Mouse (Mus musculus): ENCODE results near the gene Sat2. TPM values are rescaled to one million over a fixed set of nuclear protein-coding genes. Genes with fewer than 3 reads are reported as not detected.
A peak's percentile ranks its signal among the peaks of the same experiment; 100 is the strongest.
"Not testable (repeated sequence)": the region's sequence is repeated elsewhere in the genome, so short reads cannot be mapped to it uniquely, and the experiment has no call there.

Sat2 gene
- polyA plus RNA-seq, 1 experiment, result not detected

DNA sequence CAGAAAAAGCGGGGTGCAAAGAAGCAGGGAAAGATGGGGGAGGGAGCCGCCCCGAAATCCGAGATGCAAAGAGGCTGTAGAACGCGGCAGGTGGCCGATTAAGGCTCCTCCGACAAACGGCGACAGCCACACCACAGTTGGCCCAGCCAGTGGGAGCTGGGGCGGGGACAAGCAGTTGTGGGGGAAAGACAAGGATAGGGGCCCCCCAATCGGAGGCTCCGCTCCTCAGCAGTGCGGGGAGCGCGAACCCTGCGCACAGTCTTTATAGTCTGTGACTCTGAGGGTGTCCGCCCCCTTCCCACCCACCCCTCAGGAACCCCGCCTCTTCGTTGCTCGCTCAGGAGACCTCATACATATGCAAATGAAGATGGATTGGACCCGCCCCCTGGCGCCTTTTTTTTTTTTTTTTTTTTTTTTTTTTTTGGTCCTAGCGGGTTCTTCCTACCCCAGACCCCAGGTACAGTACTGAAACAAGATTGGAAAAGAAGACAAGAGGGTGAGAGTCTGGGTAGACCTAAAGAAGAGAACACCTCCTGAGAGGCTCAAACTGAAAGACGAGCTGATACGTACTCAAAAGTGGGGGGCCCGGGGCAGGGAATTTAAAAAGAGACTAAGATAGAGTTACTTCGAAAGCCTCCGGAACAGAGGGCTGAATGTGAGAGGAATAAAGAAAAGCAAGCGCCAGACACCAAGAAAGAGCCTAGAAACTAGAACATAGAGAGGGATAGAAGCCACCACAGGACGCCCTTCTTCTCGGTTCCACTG, 15.9 kb upstream of the Sat2 start, which contains the start of gene Atp1b2:
TSS of gene Atp1b2 (minus strand) at position 217 of the 765 bp plus-strand sequence.
- Histone ChIP-seq H3K4me1 (ENCODE audit: control insufficient read depth, insufficient read depth, low read length) (peaks cover 10% of the 10 kb centered on the region), H3K4me3 (ENCODE audit: insufficient read depth, low read depth, low read length) (peak within 1 kb of the TSS; percentile 82), H3K27ac (ENCODE audit: insufficient read depth, low read depth, low read length) (peak within 1 kb of the TSS; percentile 89)
- WGBS, result 1% methylated on average over 32 of the region's 32 CpGs
- TF ChIP-seq POLR2A (IDR thresholded peaks at IDR 0.05; ENCODE audit: insufficient read depth, low read depth, low read length) (peak; percentile 97), CTCF (IDR thresholded peaks at IDR 0.05; ENCODE audit: insufficient read depth, low read depth, low read length) (no peak)

DNA sequence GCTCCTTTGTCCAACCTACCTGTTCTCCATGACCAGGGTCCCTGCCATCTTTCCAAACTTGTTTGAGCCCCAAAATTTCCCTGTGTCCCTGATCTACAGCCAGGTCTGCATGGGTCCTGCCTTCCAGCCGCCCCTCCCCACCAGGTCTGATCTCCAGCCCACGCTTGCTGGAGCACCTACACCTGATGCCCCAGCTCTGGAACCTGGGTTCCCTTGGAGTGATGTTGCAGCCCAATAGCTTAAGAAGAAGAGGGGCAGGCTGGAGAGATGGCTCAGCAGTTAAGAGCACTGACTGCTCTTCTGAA, 15.4 kb upstream of the Sat2 start:
- H3K4me3 ChIP-seq (ENCODE audit: insufficient read depth, low read depth, low read length), result no peak overlapping the region
- H3K4me1 ChIP-seq (ENCODE audit: control insufficient read depth, insufficient read depth, low read length), result peaks cover 10% of the 10 kb centered on the region
- WGBS, result 76% methylated on average over 2 of the region's 2 CpGs
- no peak overlapping the region for H3K27ac ChIP-seq (ENCODE audit: insufficient read depth, low read depth, low read length)
- no peak for TF ChIP-seq POLR2A (IDR thresholded peaks at IDR 0.05; ENCODE audit: insufficient read depth, low read depth, low read length)
- TF ChIP-seq CTCF (IDR thresholded peaks at IDR 0.05; ENCODE audit: insufficient read depth, low read depth, low read length), result no peak

DNA sequence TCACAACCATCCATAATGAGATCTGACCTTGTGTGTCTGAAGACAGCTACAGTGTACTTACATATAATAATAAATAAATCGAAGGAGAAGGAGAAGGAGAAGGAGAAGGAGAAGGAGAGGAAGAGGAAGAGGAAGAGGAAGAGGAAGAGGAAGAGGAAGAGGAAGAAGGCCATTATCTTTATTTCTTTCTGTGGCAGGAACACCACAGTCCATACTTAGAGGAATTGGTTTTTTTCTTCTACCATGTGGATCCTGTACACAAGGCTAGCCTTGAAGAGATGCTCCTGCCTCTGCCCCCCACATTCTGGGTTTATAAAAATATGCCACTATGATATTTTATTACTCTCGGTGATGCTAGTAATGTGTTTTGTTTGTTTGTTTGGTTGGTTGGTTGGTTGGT, 15.0 kb upstream of the Sat2 start:
- Histone ChIP-seq H3K4me1 (ENCODE audit: control insufficient read depth, insufficient read depth, low read length) (peaks cover 10% of the 10 kb centered on the region), H3K27ac (ENCODE audit: insufficient read depth, low read depth, low read length) (no peak overlapping the region), H3K4me3 (ENCODE audit: insufficient read depth, low read depth, low read length) (no peak overlapping the region)
- TF ChIP-seq POLR2A (IDR thresholded peaks at IDR 0.05; ENCODE audit: insufficient read depth, low read depth, low read length) (no peak), CTCF (IDR thresholded peaks at IDR 0.05; ENCODE audit: insufficient read depth, low read depth, low read length) (no peak)
- 87% methylated on average over 2 of the region's 2 CpGs for WGBS

DNA sequence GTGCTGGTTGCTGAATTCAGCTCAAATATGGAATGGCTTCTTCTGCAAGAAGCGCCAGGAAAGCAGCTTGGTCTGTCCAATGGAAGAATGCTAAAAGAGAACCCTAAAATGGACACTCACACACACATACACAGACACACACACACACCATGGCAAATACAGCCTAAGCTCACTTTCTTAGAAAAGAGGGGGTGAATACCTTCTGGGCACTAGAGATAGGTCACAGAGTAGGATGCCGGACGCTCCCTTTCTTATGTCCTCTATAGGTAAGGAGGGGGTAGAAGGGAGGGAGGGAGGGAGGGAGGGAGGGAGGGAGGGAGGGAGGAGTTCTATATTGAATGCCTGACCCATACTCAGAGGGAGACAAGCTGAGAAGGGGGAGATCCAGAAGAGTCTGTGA, 13.3 kb upstream of the Sat2 start:
- Histone ChIP-seq H3K4me3 (ENCODE audit: insufficient read depth, low read depth, low read length) (no peak overlapping the region), H3K4me1 (ENCODE audit: control insufficient read depth, insufficient read depth, low read length) (peaks cover 8% of the 10 kb centered on the region), H3K27ac (ENCODE audit: insufficient read depth, low read depth, low read length) (no peak overlapping the region)
- TF ChIP-seq CTCF (IDR thresholded peaks at IDR 0.05; ENCODE audit: insufficient read depth, low read depth, low read length) (no peak), POLR2A (IDR thresholded peaks at IDR 0.05; ENCODE audit: insufficient read depth, low read depth, low read length) (no peak)
- WGBS, result 92% methylated on average over 3 of the region's 3 CpGs

DNA sequence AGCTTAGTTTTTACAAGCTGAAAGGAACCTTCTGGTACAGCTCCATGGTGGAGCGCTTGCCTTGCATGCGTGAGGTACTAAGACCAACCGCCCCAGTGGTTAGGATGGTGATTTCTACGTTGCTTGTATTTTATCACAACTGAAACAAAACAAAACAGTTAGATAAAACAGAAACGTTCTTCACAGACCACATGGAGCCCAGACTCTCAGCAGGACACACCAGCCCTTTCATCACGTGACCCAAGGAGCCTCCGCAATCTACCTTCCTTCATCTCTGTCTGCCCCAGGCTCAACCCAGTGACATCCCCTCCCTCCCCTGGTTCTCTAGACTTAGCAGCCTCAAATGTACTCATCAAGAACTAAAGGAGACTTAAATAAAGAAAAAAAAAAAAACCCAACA, 12.4 kb upstream of the Sat2 start:
- TF ChIP-seq POLR2A (IDR thresholded peaks at IDR 0.05; ENCODE audit: insufficient read depth, low read depth, low read length), result no peak
- TF ChIP-seq CTCF (IDR thresholded peaks at IDR 0.05; ENCODE audit: insufficient read depth, low read depth, low read length), result no peak
- Histone ChIP-seq H3K4me3 (ENCODE audit: insufficient read depth, low read depth, low read length) (no peak overlapping the region), H3K27ac (ENCODE audit: insufficient read depth, low read depth, low read length) (no peak overlapping the region), H3K4me1 (ENCODE audit: control insufficient read depth, insufficient read depth, low read length) (peaks cover 9% of the 10 kb centered on the region)
- 72% methylated on average over 7 of the region's 7 CpGs for WGBS

DNA sequence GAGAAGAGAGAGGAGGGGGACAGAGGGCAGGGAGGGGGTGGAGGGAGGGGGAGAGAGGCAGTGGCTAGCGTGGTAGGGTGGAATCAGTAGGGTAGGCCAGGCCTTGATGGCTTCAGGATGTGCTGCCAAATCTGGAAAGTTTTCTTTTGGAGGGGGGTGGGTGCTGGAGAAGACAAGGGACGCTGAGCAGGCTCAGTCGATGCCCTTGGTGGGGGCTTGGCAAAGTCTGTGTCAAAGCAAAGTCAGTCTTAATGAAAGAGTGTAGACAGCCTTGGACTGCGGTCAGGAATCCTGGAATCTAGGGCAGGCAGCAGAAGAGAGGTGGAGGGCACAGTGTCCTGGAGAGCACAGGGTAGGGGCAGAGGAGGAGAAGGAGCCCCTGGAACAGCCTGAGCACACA, 10.9 kb upstream of the Sat2 start:
- Histone ChIP-seq H3K27ac (ENCODE audit: insufficient read depth, low read depth, low read length) (no peak overlapping the region), H3K4me3 (ENCODE audit: insufficient read depth, low read depth, low read length) (no peak overlapping the region), H3K4me1 (ENCODE audit: control insufficient read depth, insufficient read depth, low read length) (peaks cover 9% of the 10 kb centered on the region)
- 45% methylated on average over 4 of the region's 4 CpGs for WGBS
- TF ChIP-seq CTCF (IDR thresholded peaks at IDR 0.05; ENCODE audit: insufficient read depth, low read depth, low read length), result no peak
- TF ChIP-seq POLR2A (IDR thresholded peaks at IDR 0.05; ENCODE audit: insufficient read depth, low read depth, low read length), result no peak

DNA sequence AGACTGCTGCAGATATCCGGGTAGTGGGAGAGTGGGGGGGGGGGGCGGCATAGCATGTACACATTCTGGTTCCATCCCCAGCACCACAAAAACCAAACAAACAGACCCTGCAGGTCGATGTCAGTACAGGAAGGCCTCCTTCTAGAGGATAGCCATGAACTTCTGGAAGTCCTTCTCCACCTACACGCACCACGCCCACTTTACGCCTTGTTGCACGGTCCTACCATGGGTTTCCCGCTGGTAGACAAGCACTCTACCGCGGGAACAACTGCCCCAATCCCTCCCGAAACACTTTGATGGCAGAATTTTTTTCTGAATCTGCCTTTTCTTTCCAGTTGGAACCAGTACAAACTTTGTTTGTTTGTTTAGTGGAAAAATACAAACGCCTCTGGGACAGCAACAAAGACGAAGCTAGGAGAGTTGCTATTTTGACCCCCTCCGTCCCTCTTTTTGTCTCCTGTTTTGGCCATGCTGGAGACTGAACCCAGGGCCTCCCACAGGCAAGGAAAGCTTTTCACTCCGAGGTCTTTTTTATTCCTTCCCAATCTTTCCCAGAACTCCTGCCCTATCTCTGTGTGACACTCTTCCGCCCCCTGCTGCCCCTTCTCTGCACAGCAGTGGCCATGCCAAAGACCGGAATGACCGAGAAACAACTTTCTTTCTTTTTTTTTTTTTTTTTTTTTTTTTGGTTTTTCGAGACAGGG, 8.1 kb upstream of the Sat2 start:
- Histone ChIP-seq H3K27ac (ENCODE audit: insufficient read depth, low read depth, low read length) (no peak overlapping the region), H3K4me1 (ENCODE audit: control insufficient read depth, insufficient read depth, low read length) (peaks cover 5% of the 10 kb centered on the region), H3K4me3 (ENCODE audit: insufficient read depth, low read depth, low read length) (no peak overlapping the region)
- TF ChIP-seq CTCF (IDR thresholded peaks at IDR 0.05; ENCODE audit: insufficient read depth, low read depth, low read length) (peak; percentile 76), POLR2A (IDR thresholded peaks at IDR 0.05; ENCODE audit: insufficient read depth, low read depth, low read length) (no peak)
- WGBS, result 7% methylated on average over 19 of the region's 19 CpGs

DNA sequence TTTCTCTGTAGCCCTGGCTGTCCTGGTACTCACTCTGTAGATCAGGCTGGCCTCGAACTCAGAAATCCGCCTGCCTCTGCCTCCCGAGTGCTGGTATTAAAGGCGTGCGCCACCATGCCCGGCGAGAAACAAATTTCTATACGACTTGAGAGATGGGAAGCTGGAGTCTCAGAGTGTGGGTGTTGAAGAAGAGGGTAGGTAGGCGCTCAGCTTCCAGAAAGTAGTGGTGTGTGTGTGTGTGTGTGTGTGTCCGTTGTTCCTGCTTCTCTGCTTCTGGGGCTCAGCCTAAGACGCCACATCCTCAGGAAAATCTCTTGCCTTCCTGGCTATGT, 7.6 kb upstream of the Sat2 start:
- not testable (repeated sequence) for H3K27ac ChIP-seq (ENCODE audit: insufficient read depth, low read depth, low read length); H3K4me3 ChIP-seq (ENCODE audit: insufficient read depth, low read depth, low read length); H3K4me1 ChIP-seq (ENCODE audit: control insufficient read depth, insufficient read depth, low read length)
- 35% methylated on average over 11 of the region's 11 CpGs for WGBS

DNA sequence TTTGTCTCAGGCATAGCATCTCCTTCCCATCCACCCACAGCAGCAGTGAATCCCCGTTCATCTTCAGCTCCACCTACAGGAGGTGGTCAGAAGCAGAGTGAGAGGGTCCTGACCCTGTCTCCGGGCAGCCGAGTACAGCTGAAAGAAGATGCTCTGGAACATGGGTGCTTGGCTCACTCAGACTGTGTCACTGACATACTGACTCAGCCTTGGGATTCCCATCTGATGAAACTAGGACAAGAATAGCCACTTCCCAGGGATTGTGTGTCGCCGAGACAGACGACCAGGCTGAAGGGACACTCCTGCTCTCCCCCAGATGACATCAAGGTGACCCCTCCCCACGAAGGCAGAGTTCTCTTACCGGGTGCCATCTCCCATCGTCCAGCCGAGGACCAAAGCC, 5.0 kb upstream of the Sat2 start:
- no peak overlapping the region for H3K27ac ChIP-seq (ENCODE audit: insufficient read depth, low read depth, low read length)
- H3K4me1 ChIP-seq (ENCODE audit: control insufficient read depth, insufficient read depth, low read length), result peaks cover 7% of the 10 kb centered on the region
- WGBS, result 50% methylated on average over 10 of the region's 10 CpGs
- no peak for TF ChIP-seq CTCF (IDR thresholded peaks at IDR 0.05; ENCODE audit: insufficient read depth, low read depth, low read length)
- TF ChIP-seq POLR2A (IDR thresholded peaks at IDR 0.05; ENCODE audit: insufficient read depth, low read depth, low read length), result no peak
- no peak overlapping the region for H3K4me3 ChIP-seq (ENCODE audit: insufficient read depth, low read depth, low read length)
